Mouse (Mus musculus): ENCODE data around the gene Pex13. TPM values are rescaled to one million over a fixed set of nuclear protein-coding genes. Genes with fewer than 3 reads are reported as not detected.

The Pex13 gene
- 56.9 and 66.8 TPM in 2 replicates for total RNA-seq (2021)
- long read RNA-seq, experiment 1, full-length matches to known transcripts, result 86 of 91 reads
- long read RNA-seq, experiment 1, partial matches to known transcripts, result 0 of 91 reads
- long read RNA-seq, experiment 1, other reads (novel, unspliced or antisense), result 5 of 91 reads
- long read RNA-seq, experiment 2, full-length matches to known transcripts, result 65 of 66 reads
- long read RNA-seq, experiment 2, partial matches to known transcripts, result 1 of 66 reads
- long read RNA-seq, experiment 2, other reads (novel, unspliced or antisense), result 0 of 66 reads

DNA sequence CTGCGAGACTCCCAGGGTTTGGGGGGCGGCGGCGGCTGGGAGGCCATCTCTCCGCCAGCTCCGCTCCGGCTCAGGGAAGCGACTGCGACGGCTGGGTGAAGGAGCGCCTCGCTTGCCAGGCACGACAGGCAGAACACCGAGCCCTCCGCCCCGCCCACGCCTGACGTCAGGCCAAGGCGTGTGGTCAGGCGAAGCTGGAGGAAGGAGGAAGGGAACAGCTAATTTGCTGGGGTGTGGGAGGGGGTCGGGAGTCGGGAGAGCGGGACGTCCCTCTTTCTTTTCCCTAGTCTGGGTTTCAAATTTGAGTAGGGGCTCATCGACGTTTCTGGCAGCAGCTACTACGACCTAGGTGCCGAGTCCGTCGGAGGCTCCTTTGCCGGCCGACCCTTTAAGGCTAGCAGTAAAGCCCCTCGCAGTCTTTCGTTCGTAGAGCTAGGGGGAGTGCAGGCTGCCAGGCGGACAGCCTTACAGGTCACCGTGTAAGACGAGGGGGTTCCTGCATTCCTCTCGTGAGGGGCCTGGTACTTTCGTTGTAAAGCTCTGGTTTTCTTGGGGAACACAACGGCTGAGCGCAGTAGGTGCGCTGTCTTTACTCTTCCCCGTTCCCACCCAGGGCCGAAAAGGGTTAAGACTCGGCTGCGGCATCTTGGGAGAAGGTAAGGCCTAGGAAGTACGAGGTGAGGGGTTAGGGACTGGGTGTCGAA, at the start of gene Pex13:
Pex13 (minus strand) TSS at position 162 of the 704 bp plus-strand sequence.
- DNase-seq, result peak; percentile 95

DNA sequence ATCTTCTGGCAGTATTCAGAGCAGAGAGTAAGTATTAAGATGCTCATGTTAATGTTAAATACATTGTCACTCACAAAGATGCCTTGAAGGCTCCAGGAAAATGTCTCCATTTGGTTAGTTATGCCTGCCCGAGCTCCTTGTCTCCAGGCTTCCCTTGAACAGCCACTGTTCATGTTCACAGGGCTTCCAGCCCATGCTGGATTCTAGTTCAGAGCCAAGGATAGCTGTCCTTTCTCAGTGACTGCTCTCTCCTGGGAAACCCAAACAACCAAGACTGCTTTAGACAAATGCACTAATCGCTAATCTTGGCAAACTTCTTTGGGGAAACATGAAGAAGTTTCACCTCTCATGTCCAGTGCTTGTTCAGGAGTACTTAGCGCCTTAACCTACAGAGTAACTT, 46.5 kb upstream of the Pex13 start:
- no peak for DNase-seq

DNA sequence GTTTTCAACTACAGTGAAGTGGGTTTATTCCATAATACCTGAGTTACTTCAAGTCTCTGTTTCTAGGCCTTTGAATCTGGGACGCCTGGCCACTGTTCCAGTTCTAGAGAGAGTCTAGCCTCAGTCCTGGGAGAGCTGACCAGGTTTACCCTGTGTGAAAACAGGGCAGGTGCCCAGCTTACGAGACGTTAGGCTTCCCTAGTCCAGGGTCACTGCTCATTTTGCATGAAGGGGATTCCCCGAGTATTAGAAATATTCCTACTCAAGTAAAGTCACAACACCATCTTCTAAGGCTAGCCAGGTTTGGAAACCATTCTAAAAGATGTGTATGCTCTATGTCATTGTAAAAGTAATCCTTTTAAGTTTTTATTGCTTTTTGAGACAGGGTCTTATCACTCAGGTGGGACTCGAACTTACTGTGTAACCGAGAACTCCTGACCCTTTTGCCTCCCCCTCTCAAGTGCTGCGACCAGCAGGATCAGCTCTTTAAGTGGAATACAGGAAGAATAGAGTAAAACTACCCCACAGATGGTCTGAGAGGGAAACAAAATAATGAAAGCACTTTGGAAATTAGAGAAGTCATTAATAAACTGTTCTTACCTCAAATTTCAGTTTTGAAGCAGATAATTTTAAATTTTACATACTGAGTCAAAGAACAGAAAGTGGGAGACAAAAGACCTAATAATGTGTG, 39.0 kb upstream of the Pex13 start:
- DNase-seq, result no peak

DNA sequence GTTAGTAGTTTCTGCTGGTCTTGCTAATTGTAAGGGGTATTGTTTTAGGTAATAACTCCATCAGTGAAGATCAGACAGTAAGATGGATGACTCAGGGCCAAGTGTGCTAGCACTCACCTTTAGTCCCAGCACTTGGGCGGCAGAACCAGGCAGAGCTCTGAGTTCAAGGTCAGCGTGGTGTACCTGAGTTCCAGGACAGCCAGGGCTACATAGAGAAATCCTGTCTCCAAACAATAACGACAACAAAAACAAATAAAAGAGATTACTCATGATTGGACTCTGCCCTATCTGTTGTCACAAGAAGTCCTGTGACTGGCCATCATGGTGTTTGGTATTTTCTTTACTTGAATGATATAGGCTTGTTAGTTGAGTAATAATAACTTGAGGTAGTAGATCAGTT, 36.1 kb upstream of the Pex13 start:
- no peak for DNase-seq

DNA sequence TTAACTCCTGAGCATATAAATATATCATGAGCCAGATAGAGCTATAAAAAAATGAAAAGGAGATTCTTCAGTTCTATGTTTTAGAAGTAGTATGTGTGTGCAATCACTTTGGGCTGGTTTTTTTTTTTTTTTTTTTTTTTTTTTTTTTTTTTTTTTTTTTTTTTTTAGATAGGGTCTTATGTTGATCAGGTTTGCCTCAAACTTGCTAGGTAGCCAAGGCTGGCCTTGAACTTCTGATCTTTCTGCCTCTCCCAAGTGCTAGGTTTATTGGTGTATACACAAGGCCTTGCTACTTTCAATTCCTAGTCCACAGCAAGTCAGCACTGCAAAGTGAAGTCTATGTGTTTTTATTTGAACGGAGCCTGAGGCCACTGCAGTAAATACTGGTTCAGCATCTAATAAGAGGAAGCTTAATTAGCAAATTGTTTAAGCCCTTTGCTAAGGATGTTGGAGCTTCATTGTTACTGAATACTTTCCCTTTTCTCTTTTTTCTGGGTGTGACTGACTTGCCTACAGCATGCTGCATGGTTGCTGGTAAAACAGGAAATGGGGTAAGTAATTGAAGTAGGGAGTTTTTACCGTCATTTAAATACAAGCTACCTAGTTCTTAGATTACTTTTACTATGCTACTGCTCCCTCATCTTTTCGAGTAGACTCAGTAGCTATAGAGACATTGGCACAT, 33.8 kb upstream of the Pex13 start:
- DNase-seq, result no peak

DNA sequence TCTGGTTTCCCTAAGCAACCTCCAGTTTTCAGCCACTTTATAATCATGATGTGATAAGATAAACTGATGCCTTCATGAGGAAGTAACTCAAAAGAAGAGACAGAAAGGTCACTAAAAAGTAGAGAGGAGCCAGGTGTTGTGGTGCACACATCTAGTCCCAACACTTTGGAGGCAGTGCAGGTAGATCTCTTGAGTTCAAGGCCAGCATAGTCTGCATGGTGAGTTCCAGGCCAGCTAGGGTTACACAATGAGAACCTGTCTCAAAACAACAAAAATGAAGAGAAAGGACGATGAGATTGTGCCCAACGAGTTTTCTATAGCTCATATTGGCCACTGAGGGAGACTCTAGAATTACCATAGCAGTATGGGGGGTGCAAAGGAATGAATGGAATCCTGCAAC, 32.8 kb upstream of the Pex13 start:
- no peak for DNase-seq

DNA sequence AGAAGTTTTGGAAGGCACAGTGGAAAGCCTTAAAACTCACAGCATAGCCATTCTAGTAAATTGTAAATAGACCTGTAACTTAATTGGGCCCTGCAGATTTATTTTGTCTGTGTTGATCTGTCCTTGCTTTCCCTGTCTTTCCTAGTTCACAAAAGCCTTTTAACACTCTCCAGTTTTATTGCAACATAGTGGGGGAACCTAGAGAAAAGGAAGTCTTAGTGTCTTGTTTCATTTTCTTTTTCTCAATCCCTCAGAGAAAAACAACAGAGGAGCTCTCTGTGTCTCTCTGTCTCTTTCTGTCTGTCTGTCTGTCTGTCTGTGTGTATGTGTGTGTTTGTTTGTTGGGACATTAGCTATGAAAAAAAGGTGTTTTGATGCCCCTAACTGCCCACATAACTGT, 30.1 kb upstream of the Pex13 start:
- DNase-seq, result no peak

DNA sequence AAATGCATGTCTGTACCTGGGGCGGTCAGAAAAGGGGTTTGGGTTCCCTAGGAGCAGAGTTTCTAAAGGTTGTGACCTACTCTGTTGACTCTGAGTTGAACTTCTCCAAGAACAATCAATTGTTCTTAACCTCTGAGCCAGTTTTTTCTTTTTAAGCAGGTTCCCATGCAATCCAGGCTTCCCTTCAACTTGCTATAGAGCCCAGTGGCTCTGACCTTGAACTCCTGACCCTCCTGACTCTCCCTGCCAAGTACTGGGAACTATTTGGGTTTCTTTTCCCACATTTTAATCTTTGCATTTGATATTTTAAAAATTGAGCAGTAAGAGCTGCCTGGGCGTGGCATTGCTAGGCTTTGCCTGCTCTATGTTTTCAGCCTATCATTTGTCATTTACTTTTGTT, 27.5 kb upstream of the Pex13 start:
- peak; percentile 12 for DNase-seq

DNA sequence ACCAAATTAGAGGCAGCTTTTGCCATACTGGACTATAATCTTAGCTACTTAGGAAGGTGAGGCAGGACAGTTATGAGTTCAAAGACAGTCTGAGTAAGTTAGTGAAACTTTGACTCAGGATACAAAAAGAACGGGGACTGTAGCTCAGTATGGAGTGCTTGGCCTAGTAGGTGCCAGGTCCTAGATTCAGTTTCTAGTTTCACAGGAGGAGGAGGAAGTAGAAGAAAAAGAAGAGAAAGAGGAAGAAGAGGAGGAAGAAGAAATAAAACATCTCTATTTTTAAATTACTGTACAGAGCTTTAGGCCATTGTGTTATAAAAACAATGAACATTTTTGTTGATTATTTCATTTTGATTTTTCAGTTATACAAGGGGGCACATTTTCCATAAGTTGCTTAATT, 22.3 kb upstream of the Pex13 start:
- no peak for DNase-seq

DNA sequence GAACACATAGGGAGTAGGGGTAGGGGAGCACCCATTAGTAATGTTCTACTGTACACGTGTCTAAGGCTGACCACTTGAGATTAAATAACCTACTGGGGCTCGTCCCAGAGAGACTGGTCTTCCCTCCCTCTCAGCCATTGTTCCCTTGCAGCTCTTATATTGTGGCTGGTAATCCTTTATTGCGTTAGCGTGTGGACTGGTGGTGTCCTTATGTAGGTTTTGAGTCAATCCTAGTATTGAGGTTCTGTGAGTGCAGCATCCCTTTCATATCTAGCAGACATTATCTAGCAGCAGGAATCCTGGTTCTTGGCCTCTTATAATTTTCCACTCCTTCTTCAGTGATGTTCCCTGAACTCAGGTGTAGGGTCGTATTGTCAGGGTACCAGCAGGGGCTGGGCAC, 20.9 kb upstream of the Pex13 start:
- no peak for DNase-seq

DNA sequence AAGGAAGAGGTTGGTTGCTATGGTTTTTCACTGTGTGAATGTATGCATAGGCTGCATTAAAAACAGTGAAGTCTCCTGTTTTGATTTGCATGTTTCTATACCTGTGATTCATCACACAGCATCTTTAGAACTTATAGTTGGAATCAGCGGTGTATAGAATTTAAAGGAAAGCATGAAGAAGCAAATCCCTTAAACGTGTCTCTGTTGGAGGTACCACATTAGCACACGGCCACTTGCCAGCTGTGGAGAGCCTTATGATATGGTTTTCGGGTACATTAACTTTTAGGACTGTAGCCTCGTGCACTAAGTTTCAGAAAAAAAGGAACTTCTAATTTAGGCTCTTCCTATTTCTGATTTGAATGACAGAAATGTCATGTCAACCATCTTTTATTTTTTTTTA, 16.8 kb upstream of the Pex13 start:
- DNase-seq, result no peak

DNA sequence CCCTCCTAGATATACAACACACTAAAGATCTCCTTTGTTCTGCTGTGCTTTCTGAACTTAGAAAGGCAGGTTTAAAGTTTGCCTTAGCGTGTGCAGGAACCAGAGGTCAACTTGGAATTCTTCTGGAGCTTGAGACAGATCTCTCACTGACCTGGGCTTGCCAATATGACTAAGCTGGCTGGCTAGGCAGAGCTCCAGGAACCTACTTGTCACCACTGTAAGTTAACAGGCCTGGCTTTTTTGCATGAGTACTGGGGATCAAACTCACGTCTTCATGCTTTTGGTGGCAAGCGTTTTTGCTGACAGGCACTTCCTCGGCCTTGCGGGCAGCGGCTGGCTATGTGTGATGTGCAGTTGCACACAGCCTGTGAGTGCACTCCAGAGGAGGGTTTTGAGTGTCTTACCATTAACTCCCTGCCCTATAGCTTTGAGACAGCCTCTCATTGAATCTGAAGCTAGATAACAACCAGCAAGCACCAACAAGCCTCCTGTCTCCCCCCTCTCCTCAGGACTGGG, 14.7 kb upstream of the Pex13 start:
- no peak for DNase-seq

DNA sequence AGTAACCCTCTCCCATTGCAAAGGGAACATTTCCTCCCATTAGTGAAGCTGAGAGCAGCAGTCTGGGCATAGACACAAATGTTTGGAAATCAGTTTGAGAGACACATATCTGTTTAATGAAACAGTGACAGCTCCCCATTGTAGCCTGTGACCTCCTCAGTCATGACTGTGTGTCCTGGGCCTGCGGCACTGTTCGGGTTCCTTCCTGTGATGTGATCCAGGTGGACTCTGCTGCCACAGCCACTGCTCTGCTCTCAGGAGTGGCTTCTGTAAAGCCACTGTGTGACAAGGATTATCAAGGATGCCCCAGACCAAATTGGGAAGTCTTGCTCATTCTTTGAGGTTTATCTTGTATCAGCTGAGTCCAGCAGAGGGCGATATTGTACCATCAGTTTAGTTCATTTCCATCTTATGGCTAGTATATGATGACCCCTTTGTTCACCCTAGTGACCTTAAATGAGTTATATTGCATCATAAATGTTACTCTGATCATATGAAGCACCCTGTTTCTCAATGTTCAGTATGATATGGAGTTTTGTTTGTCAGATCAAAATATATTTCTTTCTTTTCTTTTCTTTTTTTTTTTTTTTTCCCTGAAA, 13.4 kb upstream of the Pex13 start:
- peak; percentile 69 for DNase-seq

DNA sequence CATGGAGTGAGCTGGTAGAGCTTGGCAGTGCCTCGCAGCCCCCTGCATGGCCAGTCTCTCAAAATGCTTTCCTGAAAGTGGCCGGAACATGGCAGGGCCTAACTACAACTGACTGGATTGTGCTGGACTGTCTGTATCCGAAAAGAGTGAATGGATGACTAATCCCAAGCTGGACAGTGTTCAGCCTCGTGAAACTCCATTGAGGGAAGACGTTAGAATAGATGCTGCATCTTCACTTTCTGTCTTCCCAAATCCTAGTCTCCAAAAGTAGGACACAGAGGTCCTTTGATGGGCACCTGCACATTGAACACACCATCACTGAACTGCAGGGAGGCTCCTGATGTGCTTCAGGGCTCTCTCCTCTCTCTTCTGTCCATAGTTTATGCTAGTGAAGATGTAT, 10.3 kb upstream of the Pex13 start:
- DNase-seq, result no peak

DNA sequence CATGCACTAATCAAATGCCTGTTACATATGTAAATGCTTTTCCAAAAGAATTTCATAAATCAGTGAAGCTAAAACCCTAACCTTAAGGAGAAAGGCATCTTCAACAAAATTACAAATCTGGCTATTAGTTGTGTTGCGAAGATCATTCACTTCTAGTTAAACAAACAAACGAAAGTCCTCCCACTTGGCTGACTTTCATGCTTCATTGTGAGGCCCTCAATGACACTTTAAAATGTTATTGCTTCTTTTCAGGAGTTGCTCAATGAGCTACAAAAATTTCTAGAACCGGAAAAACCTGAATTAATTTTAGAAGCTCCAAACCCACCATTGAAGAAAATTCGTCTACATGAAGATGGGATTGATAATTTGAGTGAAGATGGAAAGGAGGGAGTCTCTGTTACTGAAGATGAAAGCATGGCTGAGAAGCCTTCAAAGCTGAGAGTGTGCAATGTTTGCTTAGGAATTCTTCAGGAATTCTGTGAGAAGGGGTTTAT, 6.5 kb upstream of the Pex13 start:
- no peak for DNase-seq

DNA sequence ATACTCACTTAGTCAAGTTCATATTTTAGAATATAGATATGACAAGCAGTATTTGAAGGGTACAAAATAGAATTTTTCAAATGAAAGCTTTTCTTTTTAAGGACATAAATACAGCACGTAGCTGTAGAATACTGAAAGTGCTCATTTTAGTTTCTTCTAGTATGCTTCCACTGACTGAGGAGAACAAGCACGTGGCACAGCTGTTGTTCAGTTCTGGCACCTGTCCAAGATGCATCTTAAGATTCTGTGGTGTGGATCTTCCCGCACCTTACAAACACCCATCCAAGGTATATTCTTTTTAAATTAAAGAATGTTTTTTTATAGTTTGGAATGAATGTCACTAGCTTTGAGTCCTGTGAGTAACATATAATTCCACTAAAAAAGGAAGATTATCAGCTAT, 1.4 kb upstream of the Pex13 start:
- no peak for DNase-seq

DNA sequence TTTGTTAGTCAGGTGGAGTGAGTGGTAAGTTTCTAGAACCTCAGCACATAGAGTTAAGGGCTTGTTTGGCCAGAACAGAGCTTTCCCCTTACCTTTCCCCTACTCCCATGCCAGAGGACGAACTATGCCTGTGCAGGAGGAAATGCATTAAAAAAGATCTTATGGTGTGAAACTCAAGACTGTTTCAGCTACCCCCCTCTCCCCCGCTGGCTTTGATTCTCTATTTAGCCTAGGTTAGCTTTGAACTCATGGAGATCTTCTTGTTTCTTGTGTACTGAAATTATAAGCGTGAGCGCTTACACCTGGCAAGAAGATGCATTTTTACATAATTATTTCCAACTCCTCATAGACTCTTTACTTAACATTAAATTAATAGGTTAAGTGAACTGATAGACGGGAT, 767 bp upstream of the Pex13 start:
- DNase-seq, result no peak

DNA sequence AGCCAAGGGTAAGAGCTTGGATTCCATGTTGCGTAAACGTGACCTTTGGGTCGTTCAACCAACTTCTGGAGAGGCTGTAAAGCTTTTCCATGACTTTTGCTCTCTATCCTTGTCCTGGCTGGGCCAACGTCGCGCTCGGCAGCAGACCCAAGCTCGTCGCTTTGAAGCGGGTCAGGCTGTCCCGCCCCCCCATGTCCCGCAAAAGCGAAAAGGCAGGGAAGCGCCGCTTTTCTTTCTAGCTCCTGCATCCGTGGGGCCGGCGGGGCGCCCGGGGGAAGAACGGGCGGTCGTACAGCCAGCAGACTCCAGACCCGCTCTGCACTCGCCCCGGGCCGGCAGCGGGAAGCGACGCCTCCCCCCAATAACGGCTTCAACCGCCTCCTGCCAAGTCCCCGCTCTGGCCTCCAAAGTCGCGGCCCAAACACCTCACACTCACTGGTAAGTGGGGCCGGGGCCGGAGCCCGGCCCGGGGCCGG, 410 bp downstream of the Pex13 start, which contains the start of gene Pus10:
Pus10 (plus strand) TSS at position 364 of the 476 bp plus-strand sequence.
- peak; percentile 80 for DNase-seq

DNA sequence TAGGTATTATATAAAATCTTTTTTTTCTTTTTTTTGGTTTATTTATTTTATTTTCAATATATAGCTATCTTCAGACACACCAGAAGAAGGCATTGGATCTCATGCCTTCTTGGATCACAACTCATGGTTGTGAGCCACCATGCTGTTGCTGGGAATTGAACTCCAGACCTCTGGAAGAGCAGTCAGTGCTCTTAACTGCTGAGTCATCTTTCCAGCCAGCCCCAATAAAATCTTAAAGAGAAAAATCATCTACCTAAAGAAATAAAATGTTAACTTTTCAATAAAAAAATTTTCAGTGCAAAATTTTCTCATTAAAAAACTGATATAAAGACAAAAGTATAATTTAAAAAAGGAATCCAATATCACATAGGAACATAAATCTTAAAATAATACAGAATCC, 1.5 kb downstream of the Pex13 start:
- no peak for DNase-seq

DNA sequence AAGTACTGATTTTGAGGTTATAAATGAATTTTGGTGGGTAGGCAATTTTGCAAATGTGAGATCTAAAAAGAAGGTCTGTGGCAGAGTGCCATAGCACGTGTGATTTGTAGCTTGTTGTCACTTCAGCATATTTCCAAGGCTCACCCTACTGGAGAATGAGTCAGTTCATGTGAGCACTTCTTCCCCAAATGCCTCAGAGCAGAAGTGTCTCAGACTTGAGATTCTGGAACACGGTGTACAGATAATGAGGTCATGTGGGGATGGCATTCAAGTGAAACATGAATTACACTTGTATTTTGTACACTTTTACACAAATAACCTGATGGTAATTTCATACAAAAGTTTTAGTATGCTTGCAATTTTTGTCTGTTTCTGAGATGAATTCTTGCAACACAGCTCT, 8.0 kb downstream of the Pex13 start:
- peak; percentile 34 for DNase-seq

DNA sequence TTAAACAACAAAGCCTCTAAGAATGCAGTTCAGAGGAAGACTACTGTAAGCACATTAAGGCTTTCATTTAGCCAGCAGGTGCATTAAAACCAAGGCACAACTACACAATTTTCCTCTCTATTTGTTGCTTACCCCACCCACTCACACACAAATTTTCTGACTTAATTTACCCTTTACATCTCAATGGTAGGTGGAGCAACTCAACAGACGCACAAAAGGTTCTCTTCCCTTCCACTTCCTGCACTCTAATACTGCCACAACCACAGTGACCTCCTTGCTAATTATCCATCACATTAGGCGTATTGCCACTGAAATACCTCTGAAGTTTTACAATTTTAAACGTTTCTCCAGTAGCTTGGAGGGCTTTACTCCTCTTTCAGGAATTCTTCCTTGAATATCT, 12.1 kb downstream of the Pex13 start:
- no peak for DNase-seq

DNA sequence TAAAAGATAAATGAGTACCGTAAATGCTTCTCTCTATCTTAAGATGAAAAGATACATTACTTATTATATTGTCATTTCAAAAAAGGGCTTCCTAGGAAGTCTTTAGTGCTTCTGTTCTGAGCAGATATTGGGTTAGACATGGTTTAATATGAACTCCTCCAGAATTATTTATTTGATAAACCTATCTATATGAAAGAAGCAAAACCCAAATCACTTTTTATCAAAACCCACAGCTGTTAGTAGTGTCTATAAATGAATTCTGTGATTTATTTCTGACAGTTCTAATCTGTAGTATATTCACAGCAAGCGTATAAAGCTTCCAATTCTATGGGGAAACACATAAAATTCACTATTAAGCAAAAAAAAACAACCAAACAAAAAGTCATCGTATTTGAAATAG, 17.9 kb downstream of the Pex13 start:
- DNase-seq, result no peak

All from adrenal gland, postnatal 14 days (tissue).